Mouse (Mus musculus): ENCODE measurements around the gene 4930558C23Rik.

DNA sequence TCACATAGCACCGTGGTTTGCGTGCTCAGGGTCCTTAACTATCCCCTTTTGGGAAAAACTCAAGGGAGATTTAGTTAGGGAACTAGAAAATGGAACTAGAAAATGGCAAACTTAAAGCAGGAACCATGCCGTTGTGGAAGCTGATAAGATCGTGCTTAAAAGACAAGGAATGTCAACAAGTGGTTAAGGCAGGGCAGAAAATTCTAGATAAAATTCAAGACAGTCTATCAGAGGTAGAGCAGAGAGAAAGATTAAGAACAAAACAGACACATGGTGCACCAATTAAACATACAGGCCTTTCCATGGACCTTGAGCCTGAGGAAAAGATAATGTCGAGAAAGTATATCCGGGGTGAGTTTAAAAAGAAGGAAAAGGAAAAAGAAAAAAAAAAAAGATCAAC lies 15.2 kb upstream of the 4930558C23Rik start:
- no peak for TF ChIP-seq EP300 (IDR thresholded peaks at IDR 0.05; ENCODE audit: low read depth)
- no peak for TF ChIP-seq CTCF (IDR thresholded peaks at IDR 0.05; ENCODE audit: low read depth)

Measured in liver, embryonic 14.5 days (tissue).